15 mouse cellular contexts compared by ENCODE assay signal in the genomic region with DNA sequence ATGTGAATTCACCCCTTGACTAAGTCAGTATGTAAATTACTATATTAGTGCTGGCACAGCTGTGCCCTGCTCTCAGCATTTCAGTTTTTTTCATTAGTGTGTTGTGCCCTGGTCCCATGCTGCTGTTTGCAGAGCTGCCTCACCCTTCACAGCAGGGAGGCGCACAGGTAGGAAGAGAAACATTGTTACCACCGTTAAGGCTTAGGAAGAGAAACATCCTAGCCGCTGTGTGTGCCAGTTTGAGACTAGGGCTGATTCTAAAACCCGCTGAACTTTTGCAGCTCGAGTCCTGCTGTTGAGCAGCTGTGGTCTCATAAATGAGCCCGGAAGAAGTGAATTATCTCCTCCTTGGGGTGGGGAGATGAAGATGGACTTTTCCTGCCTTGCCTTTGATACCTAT.
"Had no signal": no experiment of that assay in that cellular context is flagged by ENCODE, and none has a peak within 500 bp of the region (broad histone marks: within the 10 kb centered on the region; RNA-seq: fewer than 3 reads in every experiment).

No protein-coding gene starts in this region.

- DNase-seq: heart, postnatal 10 days; heart, postnatal 36 days; heart, postnatal 4 days; kidney, adult 11 months; kidney, adult 18-20 months; kidney, adult 2 months; kidney, adult 8-10 months; kidney, adult 9 months; kidney, postnatal 10 days; kidney, postnatal 14 days; kidney, postnatal 25 days; kidney, postnatal 36 days; kidney, postnatal 4 days; layer of hippocampus, adult 9-11 months; layer of hippocampus, postnatal 36 days had no signal
